Mouse (Mus musculus): ENCODE data around the gene Ankrd54. TPM values are rescaled to one million over a fixed set of nuclear protein-coding genes. Genes with fewer than 3 reads are reported as not detected.

Gene Ankrd54
- polyA plus RNA-seq, 1 experiment from 2014 or later: 22.5 TPM

DNA sequence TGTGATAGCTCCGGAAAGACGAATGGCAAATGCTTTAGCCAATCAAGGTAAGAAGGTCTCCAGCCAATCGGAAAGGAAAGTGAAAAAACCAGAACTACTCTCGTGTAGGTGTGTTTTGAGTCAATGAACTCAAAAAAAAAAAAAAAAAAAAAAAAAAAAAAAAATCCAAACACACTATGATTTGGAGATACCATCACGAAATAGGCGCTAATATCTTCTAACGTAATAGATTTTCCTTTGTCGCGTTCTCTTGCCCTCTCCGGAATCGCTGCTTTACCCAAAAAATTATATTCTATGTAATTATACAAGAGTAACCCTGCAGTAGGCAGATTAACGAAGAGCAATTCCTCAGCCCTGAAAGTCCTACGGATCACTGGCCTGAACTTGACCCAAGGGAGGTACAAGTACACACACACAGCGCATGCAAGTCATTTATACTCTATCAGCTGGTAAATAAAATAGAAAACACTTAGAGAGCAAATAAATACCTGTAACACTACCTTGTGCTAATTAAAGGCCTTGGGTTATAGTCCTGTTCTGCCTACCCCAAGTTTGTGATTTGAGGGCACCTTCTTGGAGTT lies 557 bp upstream of the Ankrd54 start:
- 9% methylated on average over 14 of the region's 14 CpGs for WGBS (ENCODE audit: insufficient replicate concordance)
- Histone ChIP-seq H3K36me3 (replicated peaks; ENCODE audit: insufficient read depth, low read length) (peaks cover 25% of the 10 kb centered on the region), H3K4me3 (ENCODE audit: low read depth, low read length) (peak overlapping the region; percentile 39), H3K27me3 (ENCODE audit: insufficient read depth, low read length) (no peaks in the 10 kb centered on the region), H3K9ac (replicated peaks) (peak overlapping the region; percentile 37), H3K4me1 (ENCODE audit: insufficient read depth) (peaks cover 28% of the 10 kb centered on the region), H3K4me2 (ENCODE audit: low read depth, low read length) (peak overlapping the region; percentile 83), H3K9me3 (ENCODE audit: low read length) (no peaks in the 10 kb centered on the region), H3K27ac (ENCODE audit: low read depth) (peak overlapping the region; percentile 61; the same call in 1 of the 2 replicates)
- DNase-seq: no peak
- no peak; the same call in 1 of the 2 replicates for TF ChIP-seq EP300 (IDR thresholded peaks at IDR 0.05; ENCODE audit: low read depth)
- ATAC-seq: no peak

DNA sequence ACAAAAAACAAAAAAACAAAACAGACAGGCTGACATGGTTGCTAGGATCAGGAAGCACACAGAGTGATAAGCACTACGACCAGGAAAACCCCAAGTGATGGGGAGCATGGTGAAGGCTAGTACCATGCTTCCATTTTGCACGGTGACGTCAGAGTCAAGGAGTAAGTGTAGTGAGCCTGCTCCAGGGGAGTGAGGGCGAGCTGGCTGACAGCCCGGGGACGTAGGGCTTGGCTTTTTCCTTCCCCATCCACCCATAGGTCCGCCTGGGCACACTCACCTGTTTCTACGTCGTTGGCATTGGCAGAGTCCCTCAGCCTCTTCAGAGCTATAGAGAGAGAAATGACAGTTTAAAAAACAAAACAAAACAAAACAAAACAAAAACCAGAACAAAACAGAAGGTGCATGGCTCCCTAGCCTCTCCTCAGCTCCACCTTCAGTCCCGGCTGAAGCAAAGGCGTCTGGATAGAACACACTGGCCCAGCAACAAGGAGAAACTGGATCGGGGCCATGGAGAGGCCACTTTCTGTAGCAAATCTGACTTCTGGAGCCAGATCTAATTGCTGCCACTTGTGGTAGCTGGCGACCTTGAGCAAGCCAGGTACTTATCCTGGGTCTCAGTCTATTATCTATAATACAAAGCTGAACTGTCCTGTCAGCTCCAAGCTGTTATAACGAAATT lies 1.7 kb downstream of the Ankrd54 start:
- ATAC-seq (no peak), DNase-seq (no peak)
- peaks cover 14% of the 10 kb centered on the region for H3K4me1 ChIP-seq (ENCODE audit: insufficient read depth)
- no peak overlapping the region for H3K27ac ChIP-seq (ENCODE audit: low read depth)
- H3K9me3 ChIP-seq (ENCODE audit: low read length): no peaks in the 10 kb centered on the region
- H3K4me3 ChIP-seq (ENCODE audit: low read depth, low read length): peak overlapping the region; percentile 75
- H3K4me2 ChIP-seq (ENCODE audit: low read depth, low read length): peak overlapping the region; percentile 82
- H3K9ac ChIP-seq (replicated peaks): peak overlapping the region; percentile 93; the same call in 1 of the 2 replicates
- 79% methylated on average over 14 of the region's 14 CpGs for WGBS (ENCODE audit: insufficient replicate concordance)
- no peaks in the 10 kb centered on the region for H3K27me3 ChIP-seq (ENCODE audit: insufficient read depth, low read length)
- H3K36me3 ChIP-seq (replicated peaks; ENCODE audit: insufficient read depth, low read length): peaks cover 43% of the 10 kb centered on the region
- TF ChIP-seq CTCF (IDR thresholded peaks at IDR 0.05; ENCODE audit: low read depth) (no peak), EP300 (IDR thresholded peaks at IDR 0.05; ENCODE audit: low read depth) (no peak)

DNA sequence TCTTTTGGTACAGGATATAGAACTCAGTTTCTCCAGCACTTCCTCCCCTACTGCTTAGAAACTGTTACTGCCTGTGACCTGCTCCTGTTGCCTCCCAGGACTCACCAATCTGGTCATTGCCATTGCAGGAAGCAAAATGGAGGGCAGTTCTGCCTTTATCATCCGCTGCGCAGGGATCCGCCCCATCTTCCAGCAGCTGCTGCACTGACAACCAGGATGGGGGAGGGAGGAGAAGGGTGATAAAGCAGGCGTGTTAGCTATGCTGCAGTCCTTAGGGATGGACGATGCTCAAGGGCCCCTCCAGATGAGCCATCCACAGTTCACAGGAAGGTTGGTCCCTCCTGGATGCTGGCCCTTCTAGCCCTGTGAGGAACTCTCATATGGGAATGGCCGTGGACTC lies 4.8 kb downstream of the Ankrd54 start:
- Histone ChIP-seq H3K4me2 (ENCODE audit: low read depth, low read length) (no peak overlapping the region), H3K9ac (replicated peaks) (no peak overlapping the region), H3K4me1 (ENCODE audit: insufficient read depth) (peaks cover 8% of the 10 kb centered on the region), H3K4me3 (ENCODE audit: low read depth, low read length) (no peak overlapping the region), H3K27ac (ENCODE audit: low read depth) (no peak overlapping the region), H3K36me3 (replicated peaks; ENCODE audit: insufficient read depth, low read length) (peaks cover 75% of the 10 kb centered on the region), H3K9me3 (ENCODE audit: low read length) (no peaks in the 10 kb centered on the region), H3K27me3 (ENCODE audit: insufficient read depth, low read length) (no peaks in the 10 kb centered on the region)
- WGBS (ENCODE audit: insufficient replicate concordance): 77% methylated on average over 6 of the region's 6 CpGs
- DNase-seq (no peak), ATAC-seq (no peak)
- no peak for TF ChIP-seq EP300 (IDR thresholded peaks at IDR 0.05; ENCODE audit: low read depth)
- TF ChIP-seq CTCF (IDR thresholded peaks at IDR 0.05; ENCODE audit: low read depth): no peak

DNA sequence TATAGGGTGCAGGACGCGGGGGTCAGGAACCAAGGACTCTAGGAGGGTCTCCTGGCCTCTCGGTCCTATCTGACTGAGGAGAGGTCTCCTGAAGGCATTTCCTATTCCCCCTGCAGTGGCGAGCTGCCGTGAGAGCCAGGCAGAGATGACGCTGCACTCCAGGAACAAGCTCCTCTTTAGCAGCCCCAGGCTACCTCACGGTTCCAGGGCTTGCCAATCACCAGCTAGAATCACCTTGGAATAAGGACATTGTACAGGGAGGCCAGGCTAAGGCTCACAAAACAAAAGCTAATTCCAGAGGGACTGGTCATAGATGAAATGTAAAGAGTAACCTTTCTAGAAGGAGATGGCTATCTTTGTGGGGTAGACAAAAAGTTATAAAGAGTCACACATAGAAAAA lies 6.1 kb downstream of the Ankrd54 start:
- Histone ChIP-seq H3K9ac (replicated peaks) (no peak overlapping the region), H3K4me3 (ENCODE audit: low read depth, low read length) (no peak overlapping the region), H3K4me2 (ENCODE audit: low read depth, low read length) (no peak overlapping the region), H3K27me3 (ENCODE audit: insufficient read depth, low read length) (no peaks in the 10 kb centered on the region), H3K9me3 (ENCODE audit: low read length) (no peaks in the 10 kb centered on the region), H3K36me3 (replicated peaks; ENCODE audit: insufficient read depth, low read length) (peaks cover 79% of the 10 kb centered on the region), H3K4me1 (ENCODE audit: insufficient read depth) (peaks cover 11% of the 10 kb centered on the region), H3K27ac (ENCODE audit: low read depth) (no peak overlapping the region)
- DNase-seq (no peak), ATAC-seq (no peak)
- TF ChIP-seq EP300 (IDR thresholded peaks at IDR 0.05; ENCODE audit: low read depth): no peak
- no peak for TF ChIP-seq CTCF (IDR thresholded peaks at IDR 0.05; ENCODE audit: low read depth)
- WGBS (ENCODE audit: insufficient replicate concordance): 89% methylated on average over 7 of the region's 7 CpGs

DNA sequence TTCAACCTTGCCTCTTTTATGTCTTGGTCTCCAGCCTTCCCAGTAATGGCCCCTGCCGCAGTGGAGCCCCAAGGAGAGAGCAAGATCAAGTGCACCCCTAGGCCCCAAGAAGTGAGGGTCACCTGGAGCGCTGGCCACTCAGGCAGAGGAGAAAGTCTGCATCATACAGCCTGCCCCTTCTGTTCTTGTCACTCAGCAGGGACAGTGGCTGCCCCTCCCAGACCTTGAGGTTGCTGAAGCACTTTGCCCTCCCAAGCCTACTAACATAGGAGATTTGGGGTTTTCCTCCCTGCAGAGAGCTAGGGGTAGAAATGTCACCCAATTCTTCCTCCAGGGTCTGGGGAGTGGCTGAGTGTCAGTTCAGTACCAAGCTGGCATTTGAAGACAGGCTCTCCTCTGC lies 10.3 kb downstream of the Ankrd54 start:
- Histone ChIP-seq H3K4me3 (ENCODE audit: low read depth, low read length) (no peak overlapping the region), H3K9ac (replicated peaks) (no peak overlapping the region), H3K27ac (ENCODE audit: low read depth) (0 out of 2 replicates have a peak overlapping the region, but pooled peaks have one; percentile 61), H3K4me2 (ENCODE audit: low read depth, low read length) (no peak overlapping the region), H3K27me3 (ENCODE audit: insufficient read depth, low read length) (no peaks in the 10 kb centered on the region), H3K4me1 (ENCODE audit: insufficient read depth) (0 out of 2 replicates have a peak, but pooled peaks cover 2% of the 10 kb centered on the region), H3K9me3 (ENCODE audit: low read length) (no peaks in the 10 kb centered on the region), H3K36me3 (replicated peaks; ENCODE audit: insufficient read depth, low read length) (peaks cover 47% of the 10 kb centered on the region)
- ATAC-seq (no peak), DNase-seq (no peak)
- TF ChIP-seq EP300 (IDR thresholded peaks at IDR 0.05; ENCODE audit: low read depth) (no peak), CTCF (IDR thresholded peaks at IDR 0.05; ENCODE audit: low read depth) (no peak)
- 88% methylated on average over 2 of the region's 2 CpGs for WGBS (ENCODE audit: insufficient replicate concordance)

DNA sequence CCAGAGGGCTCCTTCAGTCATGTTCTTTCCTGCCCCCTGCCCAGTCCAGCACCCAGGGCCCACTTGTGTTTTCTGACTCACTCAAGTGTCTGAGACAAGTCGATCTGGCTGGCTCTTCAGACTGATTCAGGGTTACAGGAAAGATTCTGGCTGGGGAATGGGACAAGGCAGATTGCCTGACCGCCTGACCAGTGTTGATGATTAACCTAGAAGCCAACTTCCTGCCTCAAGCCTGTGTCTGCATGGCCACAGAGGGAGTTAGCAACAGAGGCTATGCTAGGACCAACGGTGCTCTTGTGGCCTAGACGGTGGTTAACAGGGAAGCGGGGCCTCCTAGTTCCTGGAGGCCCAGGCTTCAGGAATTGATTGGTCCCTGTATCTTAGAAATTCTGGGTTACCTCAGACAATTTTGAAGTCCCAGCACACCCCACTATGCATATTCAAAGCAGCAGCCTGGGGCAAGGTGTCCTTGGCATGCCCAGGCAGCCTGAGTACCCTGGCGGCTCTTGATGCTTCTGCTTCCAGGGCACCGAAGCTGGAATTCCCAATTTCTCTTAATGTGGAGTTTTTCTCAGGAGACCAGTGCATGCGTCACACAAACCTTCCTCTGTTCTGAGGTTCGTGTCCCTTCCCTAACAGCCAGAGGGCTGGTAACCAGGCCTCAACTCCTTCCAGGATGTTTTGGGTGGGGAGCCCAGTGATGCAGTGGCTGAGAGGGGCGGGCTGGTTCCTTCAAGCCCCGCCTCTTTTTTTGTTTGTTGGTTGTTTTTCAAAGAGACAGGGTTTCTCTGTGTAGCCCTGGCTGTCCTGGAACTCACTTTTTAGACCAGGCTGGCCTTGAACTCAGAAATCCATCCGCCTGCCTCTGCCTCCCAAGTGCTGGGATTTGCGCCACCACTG lies 11.0 kb downstream of the Ankrd54 start:
- Histone ChIP-seq H3K27me3 (ENCODE audit: insufficient read depth, low read length) (no peaks in the 10 kb centered on the region), H3K9ac (replicated peaks) (0 out of 2 replicates have a peak overlapping the region, but pooled peaks have one; percentile 26), H3K4me2 (ENCODE audit: low read depth, low read length) (peak overlapping the region; percentile 29), H3K9me3 (ENCODE audit: low read length) (no peaks in the 10 kb centered on the region), H3K4me1 (ENCODE audit: insufficient read depth) (0 out of 2 replicates have a peak, but pooled peaks cover 2% of the 10 kb centered on the region), H3K4me3 (ENCODE audit: low read depth, low read length) (no peak overlapping the region), H3K36me3 (replicated peaks; ENCODE audit: insufficient read depth, low read length) (peaks cover 43% of the 10 kb centered on the region), H3K27ac (ENCODE audit: low read depth) (peak overlapping the region; percentile 61)
- ATAC-seq (peak; percentile 77), DNase-seq (no peak)
- no peak for TF ChIP-seq CTCF (IDR thresholded peaks at IDR 0.05; ENCODE audit: low read depth)
- no peak for TF ChIP-seq EP300 (IDR thresholded peaks at IDR 0.05; ENCODE audit: low read depth)
- 48% methylated on average over 13 of the region's 13 CpGs for WGBS (ENCODE audit: insufficient replicate concordance)
